Mouse (Mus musculus): ENCODE data around the gene Hist1h1e. TPM values are rescaled to one million over a fixed set of nuclear protein-coding genes. Genes with fewer than 3 reads are reported as not detected.

Gene Hist1h1e
- polyA plus RNA-seq, 1 experiment from 2014 or later: 18.7 TPM

- peak overlapping the region; percentile 74 for H3K4me2 ChIP-seq (replicated peaks; ENCODE audit: low read depth, low read length)
- peak overlapping the region; percentile 97 for H3K27ac ChIP-seq (ENCODE audit: low read length)
- H3K9ac ChIP-seq (replicated peaks; ENCODE audit: low read depth, low read length): peak overlapping the region; percentile 19
- H3K36me3 ChIP-seq (ENCODE audit: control insufficient read depth, insufficient read depth, low read length): no peaks in the 10 kb centered on the region
- H3K4me1 ChIP-seq (ENCODE audit: control insufficient read depth, insufficient read depth, low read length): 0 out of 2 replicates have a peak, but pooled peaks cover 6% of the 10 kb centered on the region
- ATAC-seq (ENCODE audit: insufficient number of reproducible peaks, insufficient read depth, low FRiP score, low read depth): no peak
- H3K9me3 ChIP-seq (ENCODE audit: control insufficient read depth, low read depth, low read length): no peaks in the 10 kb centered on the region
- WGBS: 47% methylated on average over 12 of the region's 12 CpGs
- H3K27me3 ChIP-seq (ENCODE audit: control insufficient read depth, insufficient read depth, low read length): no peaks in the 10 kb centered on the region
- peak overlapping the region; percentile 57 for H3K4me3 ChIP-seq (ENCODE audit: low read depth, low read length)
Measured at GRCm38 (mm10) chr13:23620056-23620732, 2.2 kb downstream of the Hist1h1e start.

- 87% methylated on average over 3 of the region's 3 CpGs for WGBS
- H3K36me3 ChIP-seq (ENCODE audit: control insufficient read depth, insufficient read depth, low read length): no peaks in the 10 kb centered on the region
- H3K4me2 ChIP-seq (replicated peaks; ENCODE audit: low read depth, low read length): no peak overlapping the region
- ATAC-seq (ENCODE audit: insufficient number of reproducible peaks, insufficient read depth, low FRiP score, low read depth): no peak
- no peak overlapping the region for H3K27ac ChIP-seq (ENCODE audit: low read length)
- H3K9me3 ChIP-seq (ENCODE audit: control insufficient read depth, low read depth, low read length): no peaks in the 10 kb centered on the region
- no peak overlapping the region for H3K4me3 ChIP-seq (ENCODE audit: low read depth, low read length)
- H3K4me1 ChIP-seq (ENCODE audit: control insufficient read depth, insufficient read depth, low read length): no peaks in the 10 kb centered on the region
- no peak overlapping the region for H3K9ac ChIP-seq (replicated peaks; ENCODE audit: low read depth, low read length)
- no peaks in the 10 kb centered on the region for H3K27me3 ChIP-seq (ENCODE audit: control insufficient read depth, insufficient read depth, low read length)
Measured at GRCm38 (mm10) chr13:23611638-23612037, 10.7 kb downstream of the Hist1h1e start.

GRCm38 (mm10) chr13:23610393-23610792 is 12.0 kb downstream of the Hist1h1e start:
- Histone ChIP-seq H3K9ac (replicated peaks; ENCODE audit: low read depth, low read length) (no peak overlapping the region), H3K27me3 (ENCODE audit: control insufficient read depth, insufficient read depth, low read length) (no peaks in the 10 kb centered on the region), H3K4me3 (ENCODE audit: low read depth, low read length) (no peak overlapping the region), H3K27ac (ENCODE audit: low read length) (no peak overlapping the region), H3K36me3 (ENCODE audit: control insufficient read depth, insufficient read depth, low read length) (no peaks in the 10 kb centered on the region), H3K9me3 (ENCODE audit: control insufficient read depth, low read depth, low read length) (no peaks in the 10 kb centered on the region), H3K4me1 (ENCODE audit: control insufficient read depth, insufficient read depth, low read length) (no peaks in the 10 kb centered on the region), H3K4me2 (replicated peaks; ENCODE audit: low read depth, low read length) (no peak overlapping the region)
- WGBS: 71% methylated on average over 2 of the region's 2 CpGs
- ATAC-seq (ENCODE audit: insufficient number of reproducible peaks, insufficient read depth, low FRiP score, low read depth): no peak

- H3K27me3 ChIP-seq (ENCODE audit: control insufficient read depth, insufficient read depth, low read length): no peaks in the 10 kb centered on the region
- H3K4me2 ChIP-seq (replicated peaks; ENCODE audit: low read depth, low read length): no peak overlapping the region
- H3K4me1 ChIP-seq (ENCODE audit: control insufficient read depth, insufficient read depth, low read length): no peaks in the 10 kb centered on the region
- no peak overlapping the region for H3K9ac ChIP-seq (replicated peaks; ENCODE audit: low read depth, low read length)
- H3K36me3 ChIP-seq (ENCODE audit: control insufficient read depth, insufficient read depth, low read length): no peaks in the 10 kb centered on the region
- ATAC-seq (ENCODE audit: insufficient number of reproducible peaks, insufficient read depth, low FRiP score, low read depth): no peak
- no peaks in the 10 kb centered on the region for H3K9me3 ChIP-seq (ENCODE audit: control insufficient read depth, low read depth, low read length)
- H3K27ac ChIP-seq (ENCODE audit: low read length): no peak overlapping the region
- no peak overlapping the region for H3K4me3 ChIP-seq (ENCODE audit: low read depth, low read length)
Measured at GRCm38 (mm10) chr13:23609844-23610243, 12.5 kb downstream of the Hist1h1e start.

- WGBS: 84% methylated on average over 4 of the region's 4 CpGs
- H3K4me3 ChIP-seq (ENCODE audit: low read depth, low read length): no peak overlapping the region
- H3K9ac ChIP-seq (replicated peaks; ENCODE audit: low read depth, low read length): no peak overlapping the region
- H3K27me3 ChIP-seq (ENCODE audit: control insufficient read depth, insufficient read depth, low read length): no peaks in the 10 kb centered on the region
- no peaks in the 10 kb centered on the region for H3K36me3 ChIP-seq (ENCODE audit: control insufficient read depth, insufficient read depth, low read length)
- H3K4me2 ChIP-seq (replicated peaks; ENCODE audit: low read depth, low read length): no peak overlapping the region
- no peaks in the 10 kb centered on the region for H3K9me3 ChIP-seq (ENCODE audit: control insufficient read depth, low read depth, low read length)
- H3K4me1 ChIP-seq (ENCODE audit: control insufficient read depth, insufficient read depth, low read length): no peaks in the 10 kb centered on the region
- H3K27ac ChIP-seq (ENCODE audit: low read length): no peak overlapping the region
- ATAC-seq (ENCODE audit: insufficient number of reproducible peaks, insufficient read depth, low FRiP score, low read depth): no peak
Measured at GRCm38 (mm10) chr13:23609209-23609608, 13.1 kb downstream of the Hist1h1e start.

- Histone ChIP-seq H3K9ac (replicated peaks; ENCODE audit: low read depth, low read length) (no peak overlapping the region), H3K4me3 (ENCODE audit: low read depth, low read length) (no peak overlapping the region), H3K9me3 (ENCODE audit: control insufficient read depth, low read depth, low read length) (no peaks in the 10 kb centered on the region), H3K27me3 (ENCODE audit: control insufficient read depth, insufficient read depth, low read length) (no peaks in the 10 kb centered on the region), H3K4me1 (ENCODE audit: control insufficient read depth, insufficient read depth, low read length) (no peaks in the 10 kb centered on the region), H3K27ac (ENCODE audit: low read length) (no peak overlapping the region), H3K36me3 (ENCODE audit: control insufficient read depth, insufficient read depth, low read length) (no peaks in the 10 kb centered on the region), H3K4me2 (replicated peaks; ENCODE audit: low read depth, low read length) (no peak overlapping the region)
- ATAC-seq (ENCODE audit: insufficient number of reproducible peaks, insufficient read depth, low FRiP score, low read depth): no peak
- WGBS: 95% methylated on average over 3 of the region's 3 CpGs
Measured at GRCm38 (mm10) chr13:23605052-23605451, 17.3 kb downstream of the Hist1h1e start.

- Histone ChIP-seq H3K9ac (replicated peaks; ENCODE audit: low read depth, low read length) (no peak overlapping the region), H3K27me3 (ENCODE audit: control insufficient read depth, insufficient read depth, low read length) (no peaks in the 10 kb centered on the region), H3K36me3 (ENCODE audit: control insufficient read depth, insufficient read depth, low read length) (no peaks in the 10 kb centered on the region), H3K4me2 (replicated peaks; ENCODE audit: low read depth, low read length) (no peak overlapping the region), H3K4me1 (ENCODE audit: control insufficient read depth, insufficient read depth, low read length) (no peaks in the 10 kb centered on the region), H3K27ac (ENCODE audit: low read length) (no peak overlapping the region), H3K4me3 (ENCODE audit: low read depth, low read length) (no peak overlapping the region), H3K9me3 (ENCODE audit: control insufficient read depth, low read depth, low read length) (no peaks in the 10 kb centered on the region)
- ATAC-seq (ENCODE audit: insufficient number of reproducible peaks, insufficient read depth, low FRiP score, low read depth): no peak
- WGBS: 76% methylated on average over 3 of the region's 3 CpGs
Measured at GRCm38 (mm10) chr13:23604452-23604851, 17.9 kb downstream of the Hist1h1e start.

GRCm38 (mm10) chr13:23603182-23603699 is 19.1 kb downstream of the Hist1h1e start:
- H3K9ac ChIP-seq (replicated peaks; ENCODE audit: low read depth, low read length): no peak overlapping the region
- H3K9me3 ChIP-seq (ENCODE audit: control insufficient read depth, low read depth, low read length): no peaks in the 10 kb centered on the region
- H3K27me3 ChIP-seq (ENCODE audit: control insufficient read depth, insufficient read depth, low read length): no peaks in the 10 kb centered on the region
- H3K4me1 ChIP-seq (ENCODE audit: control insufficient read depth, insufficient read depth, low read length): no peaks in the 10 kb centered on the region
- no peak overlapping the region for H3K4me3 ChIP-seq (ENCODE audit: low read depth, low read length)
- no peak for ATAC-seq (ENCODE audit: insufficient number of reproducible peaks, insufficient read depth, low FRiP score, low read depth)
- no peaks in the 10 kb centered on the region for H3K36me3 ChIP-seq (ENCODE audit: control insufficient read depth, insufficient read depth, low read length)
- H3K27ac ChIP-seq (ENCODE audit: low read length): no peak overlapping the region
- 73% methylated on average over 7 of the region's 7 CpGs for WGBS
- H3K4me2 ChIP-seq (replicated peaks; ENCODE audit: low read depth, low read length): no peak overlapping the region

- H3K4me2 ChIP-seq (replicated peaks; ENCODE audit: low read depth, low read length): no peak overlapping the region
- 7% methylated on average over 9 of the region's 9 CpGs for WGBS
- ATAC-seq (ENCODE audit: insufficient number of reproducible peaks, insufficient read depth, low FRiP score, low read depth): no peak
- no peaks in the 10 kb centered on the region for H3K9me3 ChIP-seq (ENCODE audit: control insufficient read depth, low read depth, low read length)
- no peaks in the 10 kb centered on the region for H3K27me3 ChIP-seq (ENCODE audit: control insufficient read depth, insufficient read depth, low read length)
- no peaks in the 10 kb centered on the region for H3K4me1 ChIP-seq (ENCODE audit: control insufficient read depth, insufficient read depth, low read length)
- H3K36me3 ChIP-seq (ENCODE audit: control insufficient read depth, insufficient read depth, low read length): no peaks in the 10 kb centered on the region
- H3K27ac ChIP-seq (ENCODE audit: low read length): no peak overlapping the region
- H3K4me3 ChIP-seq (ENCODE audit: low read depth, low read length): no peak overlapping the region
- H3K9ac ChIP-seq (replicated peaks; ENCODE audit: low read depth, low read length): no peak overlapping the region
Measured at GRCm38 (mm10) chr13:23597957-23598356, 24.4 kb downstream of the Hist1h1e start.
